Mouse (Mus musculus) midbrain, embryonic 13.5 days (tissue): ENCODE data around the gene Hdx. TPM values are rescaled to one million over a fixed set of nuclear protein-coding genes. Genes with fewer than 3 reads are reported as not detected.

Source experiments
- ATAC-seq: fragments of 200-750 bp; cut with Nextera tagmentation; 2 replicates; pipeline ENCODE4 v1.8.0; 2017; ENCODE audit warnings: mild to moderate bottlenecking, moderate TSS enrichment, moderate library complexity
- H3K27ac ChIP-seq: fragments of 300-500 bp; sonication (generic); 2 replicates; pipeline ENCODE4 v1.5.1; 2015; ENCODE audit warnings: inconsistent platforms, mild to moderate bottlenecking, moderate library complexity
- H3K27me3 ChIP-seq: fragments of 300-500 bp; sonication (generic); 2 replicates; pipeline ENCODE4 v1.6.1; 2015; ENCODE audit warnings: mild to moderate bottlenecking, inconsistent platforms
- H3K36me3 ChIP-seq: fragments of 300-500 bp; sonication (generic); 2 replicates; pipeline ENCODE4 v1.6.1; 2015; ENCODE audit warnings: mild to moderate bottlenecking, inconsistent platforms
- H3K4me1 ChIP-seq: fragments of 300-500 bp; sonication (generic); replicated peaks from 2 replicates; pipeline ENCODE4 v1.6.1; 2015; ENCODE audit warnings: inconsistent platforms
- H3K4me2 ChIP-seq: fragments of 300-500 bp; sonication (generic); replicated peaks from 2 replicates; pipeline ENCODE4 v1.6.1; 2015; ENCODE audit warnings: moderate library complexity, mild to moderate bottlenecking, inconsistent platforms
- H3K4me3 ChIP-seq: fragments of 300-500 bp; sonication (generic); replicated peaks from 2 replicates; pipeline ENCODE4 v1.5.1; 2015; ENCODE audit warnings: mild to moderate bottlenecking, inconsistent platforms
- H3K9ac ChIP-seq: fragments of 300-500 bp; sonication (generic); replicated peaks from 2 replicates; pipeline ENCODE4 v1.6.1; 2015; ENCODE audit warnings: mild to moderate bottlenecking, inconsistent platforms
- H3K9me3 ChIP-seq: fragments of 300-500 bp; sonication (generic); 2 replicates; pipeline ENCODE4 v1.6.1; 2016; ENCODE audit warnings: mild to moderate bottlenecking, inconsistent platforms
- WGBS: fragments of 180-500 bp; shearing (Covaris S2); methylation state at CpG from one replicate; pipeline ENCODE4 v1.1.7; 2015; 5-methylcytosine and 5-hydroxymethylcytosine counted together
- polyA plus RNA-seq: library from polyadenylated mRNA; unstranded; fragments of >200 nt; fragmentation: Nextera tagmentation; extraction: Ambion mirVana; gene quantifications from 2 replicates; pipeline ENCODE4 v1.2.1, GENCODE M21; 2015

The Hdx gene
- polyA plus RNA-seq, result 2.1 TPM in 2 replicates

DNA sequence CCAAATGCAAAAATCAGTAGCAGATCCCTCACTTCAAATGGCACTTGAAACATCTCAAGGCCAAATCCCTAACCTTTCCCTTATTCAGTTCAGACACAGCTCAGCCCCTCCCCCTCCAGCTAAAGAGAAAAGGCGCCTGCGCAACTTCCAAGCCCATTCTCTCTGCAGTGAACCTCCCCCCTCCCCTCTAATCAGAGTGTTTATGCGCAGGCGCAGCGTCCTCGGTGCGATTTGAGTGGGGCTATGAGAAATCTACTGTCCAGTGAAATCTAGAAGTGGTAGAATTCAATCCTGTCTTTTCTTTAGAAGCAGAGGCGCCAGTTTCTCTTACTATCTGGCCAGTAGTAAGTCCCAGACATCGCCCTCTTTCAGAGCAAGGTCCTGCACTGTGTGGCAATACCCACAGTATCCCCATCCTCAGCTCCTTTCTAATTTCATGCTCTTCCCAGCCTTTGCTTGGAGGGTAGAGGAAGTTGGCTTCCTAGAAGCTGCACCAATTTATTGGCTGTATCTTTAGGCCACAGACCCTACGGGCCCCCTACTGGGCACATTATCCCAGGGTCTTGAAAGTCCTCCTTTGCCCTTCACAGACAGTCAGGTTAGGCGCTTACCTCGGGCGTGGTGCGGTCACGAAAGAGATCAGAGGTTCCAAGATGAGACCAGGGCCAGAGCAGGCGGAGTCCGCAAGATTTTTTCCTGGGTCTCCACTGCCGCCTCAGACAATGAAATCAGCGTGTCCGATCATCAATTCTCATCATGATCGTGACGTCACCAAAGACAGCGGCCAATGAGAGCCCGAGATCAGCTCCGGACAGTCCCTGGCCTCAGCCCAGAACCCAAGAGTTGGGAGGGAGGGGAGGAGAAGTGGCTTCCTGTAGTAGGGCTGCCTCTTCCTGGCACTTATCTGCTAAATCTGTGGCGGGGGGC, at the start of gene Hdx:
Hdx (minus strand) TSS at position 724 of the 927 bp plus-strand sequence.
- peak within 1 kb of the TSS; percentile 67 for H3K9ac ChIP-seq
- H3K27ac ChIP-seq, result peak within 1 kb of the TSS; percentile 80
- no peaks in the 10 kb centered on the region for H3K4me1 ChIP-seq
- peak within 1 kb of the TSS; percentile 51 for H3K4me2 ChIP-seq
- peak within 1 kb of the TSS; percentile 54 for H3K4me3 ChIP-seq
- H3K9me3 ChIP-seq, result no peaks in the 10 kb centered on the region
- H3K27me3 ChIP-seq, result no peaks in the 10 kb centered on the region
- H3K36me3 ChIP-seq, result no peaks in the 10 kb centered on the region
- 26% methylated on average over 26 of the region's 26 CpGs for WGBS
- peak; percentile 96 for ATAC-seq

DNA sequence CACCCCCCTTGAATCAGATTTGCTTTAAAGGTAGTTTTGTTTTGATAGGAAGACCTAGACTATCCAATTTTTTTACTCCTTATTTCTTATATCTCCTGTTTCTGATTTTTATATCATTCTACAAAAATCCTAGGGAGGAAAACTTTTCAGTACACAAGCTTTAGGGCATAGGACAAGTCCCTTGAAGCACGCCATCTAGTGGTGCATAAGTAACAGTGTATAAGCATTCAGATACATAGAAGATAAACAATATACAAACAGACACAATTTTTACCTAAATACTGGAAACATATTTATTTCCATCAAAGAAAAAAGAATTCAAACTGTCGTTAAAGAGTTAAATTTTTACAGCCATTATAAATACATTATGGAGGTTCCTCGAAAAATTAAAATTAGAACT, 11.2 kb downstream of the Hdx start:
- no peaks in the 10 kb centered on the region for H3K4me1 ChIP-seq
- no peaks in the 10 kb centered on the region for H3K36me3 ChIP-seq
- no peak overlapping the region for H3K4me3 ChIP-seq
- ATAC-seq, result no peak
- WGBS, result 57% methylated on average over 3 of the region's 3 CpGs
- no peak overlapping the region for H3K27ac ChIP-seq
- no peak overlapping the region for H3K9ac ChIP-seq
- no peaks in the 10 kb centered on the region for H3K27me3 ChIP-seq
- no peak overlapping the region for H3K4me2 ChIP-seq
- H3K9me3 ChIP-seq, result no peaks in the 10 kb centered on the region

DNA sequence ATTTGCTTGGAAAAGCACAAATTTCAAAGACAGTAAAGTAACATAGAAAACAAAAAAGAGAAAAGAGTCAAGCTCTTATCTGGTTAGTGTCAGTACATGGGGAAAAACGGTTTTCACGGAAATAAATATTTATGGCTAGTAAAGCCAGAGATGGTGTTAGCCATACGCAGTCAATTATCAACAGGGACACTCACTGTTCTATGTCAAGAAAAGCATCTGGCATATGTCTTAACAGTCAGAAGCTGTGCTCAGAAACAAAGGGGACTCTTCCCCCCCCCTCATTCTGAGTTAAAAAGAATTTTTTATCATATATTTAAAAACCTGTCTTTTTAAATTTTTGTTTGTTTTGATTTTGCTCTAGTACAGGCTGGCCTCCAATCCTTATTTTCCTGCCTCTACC, 25.2 kb downstream of the Hdx start:
- Histone ChIP-seq H3K9me3 (no peaks in the 10 kb centered on the region), H3K27ac (no peak overlapping the region), H3K36me3 (no peaks in the 10 kb centered on the region), H3K9ac (no peak overlapping the region), H3K4me3 (no peak overlapping the region), H3K27me3 (no peaks in the 10 kb centered on the region), H3K4me1 (no peaks in the 10 kb centered on the region), H3K4me2 (no peak overlapping the region)
- WGBS, result 52% methylated on average over 3 of the region's 3 CpGs
- no peak for ATAC-seq

DNA sequence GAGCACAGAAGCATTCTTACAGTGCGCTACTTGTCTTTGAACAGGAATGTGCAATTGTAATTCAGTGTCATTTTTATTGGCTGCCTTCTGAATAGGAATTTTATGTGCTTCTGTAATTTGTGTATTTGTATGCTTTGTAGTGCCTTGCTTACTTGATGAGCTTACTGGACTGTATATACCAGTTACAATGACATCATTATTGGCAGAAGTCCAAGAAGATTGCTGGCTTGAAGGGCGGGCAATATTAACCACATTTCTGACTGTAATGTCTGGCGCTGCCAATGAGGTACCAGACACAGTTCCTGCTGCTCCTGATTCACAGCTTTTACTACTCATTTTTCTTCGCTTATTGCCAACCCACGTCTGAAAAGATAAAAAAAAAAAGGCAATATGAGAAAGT, 36.5 kb downstream of the Hdx start:
- H3K9me3 ChIP-seq, result no peaks in the 10 kb centered on the region
- no peaks in the 10 kb centered on the region for H3K4me1 ChIP-seq
- no peak overlapping the region for H3K4me3 ChIP-seq
- no peak overlapping the region for H3K27ac ChIP-seq
- H3K9ac ChIP-seq, result no peak overlapping the region
- WGBS, result 72% methylated on average over 5 of the region's 5 CpGs
- H3K4me2 ChIP-seq, result no peak overlapping the region
- no peak for ATAC-seq
- no peaks in the 10 kb centered on the region for H3K36me3 ChIP-seq
- no peaks in the 10 kb centered on the region for H3K27me3 ChIP-seq

DNA sequence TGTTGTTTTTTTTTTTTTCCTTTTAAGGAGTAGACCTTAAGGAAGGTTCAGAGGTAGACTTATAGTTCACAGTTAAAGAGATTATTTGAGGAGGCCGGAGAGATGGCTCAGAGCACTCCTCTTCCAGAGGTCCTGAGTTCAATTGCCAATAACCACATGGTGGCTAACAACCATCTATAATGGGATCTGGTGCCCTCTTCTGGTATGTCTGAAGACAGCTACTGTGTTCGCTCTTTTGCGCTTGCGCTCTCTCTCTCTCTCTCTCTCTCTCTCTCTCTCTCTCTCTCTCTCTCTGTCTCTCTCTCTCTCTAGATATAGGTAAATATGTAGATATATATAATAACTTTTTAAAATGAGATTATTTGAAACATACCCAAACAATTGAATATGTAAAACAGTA, 38.2 kb downstream of the Hdx start:
- H3K4me1 ChIP-seq, result no peaks in the 10 kb centered on the region
- H3K4me2 ChIP-seq, result no peak overlapping the region
- no peak overlapping the region for H3K9ac ChIP-seq
- no peaks in the 10 kb centered on the region for H3K9me3 ChIP-seq
- H3K27ac ChIP-seq, result no peak overlapping the region
- H3K4me3 ChIP-seq, result no peak overlapping the region
- ATAC-seq, result no peak
- H3K36me3 ChIP-seq, result no peaks in the 10 kb centered on the region
- WGBS, result 88% methylated on average over 4 of the region's 4 CpGs
- no peaks in the 10 kb centered on the region for H3K27me3 ChIP-seq

DNA sequence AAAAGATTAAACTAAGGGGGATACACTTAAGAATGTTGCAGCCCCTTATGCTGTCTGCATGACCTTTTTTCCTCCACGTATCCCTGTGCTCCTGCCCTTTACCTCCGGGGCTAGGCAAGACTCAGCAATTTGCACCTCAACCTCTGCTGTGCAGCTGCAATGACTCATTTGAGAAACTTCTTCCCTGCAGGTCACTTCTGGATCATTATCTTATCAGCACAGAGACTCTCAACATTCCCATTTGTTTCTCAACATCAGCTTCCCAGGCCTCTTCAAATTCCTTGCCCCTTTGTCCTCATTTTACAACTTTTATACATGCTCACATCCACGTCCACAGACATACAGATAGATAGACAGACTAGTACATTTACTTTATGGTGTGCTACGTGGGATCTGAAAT, 51.9 kb downstream of the Hdx start:
- ATAC-seq, result no peak
- WGBS, result 79% methylated on average over 4 of the region's 4 CpGs

DNA sequence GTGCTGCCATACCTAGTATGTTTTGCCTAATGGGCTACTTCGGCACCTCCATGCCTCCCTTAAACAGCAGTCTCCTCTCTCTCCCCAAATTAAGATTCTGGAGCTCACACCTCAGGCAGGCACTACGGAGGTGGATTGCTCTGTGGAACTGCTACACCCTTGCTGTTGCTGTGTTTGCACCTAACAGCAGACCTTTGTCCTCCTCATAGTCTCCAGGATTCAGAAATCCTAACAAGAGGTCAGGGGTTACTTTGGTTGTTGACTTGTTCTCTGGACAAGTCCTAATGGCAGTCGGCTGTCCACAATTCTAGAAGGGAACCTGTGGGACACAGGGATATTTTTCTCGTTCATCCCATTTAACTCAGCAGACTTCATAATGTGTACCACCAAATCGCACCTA, 56.3 kb downstream of the Hdx start:
- WGBS, result 92% methylated on average over 5 of the region's 5 CpGs
- no peaks in the 10 kb centered on the region for H3K9me3 ChIP-seq

More for the DNA sequence above, 51.9 kb downstream of the Hdx start:
- Histone ChIP-seq H3K27me3 (no peaks in the 10 kb centered on the region), H3K9me3 (no peaks in the 10 kb centered on the region), H3K27ac (no peak overlapping the region), H3K4me3 (no peak overlapping the region), H3K4me2 (no peak overlapping the region), H3K9ac (no peak overlapping the region), H3K36me3 (no peaks in the 10 kb centered on the region), H3K4me1 (no peaks in the 10 kb centered on the region)

DNA sequence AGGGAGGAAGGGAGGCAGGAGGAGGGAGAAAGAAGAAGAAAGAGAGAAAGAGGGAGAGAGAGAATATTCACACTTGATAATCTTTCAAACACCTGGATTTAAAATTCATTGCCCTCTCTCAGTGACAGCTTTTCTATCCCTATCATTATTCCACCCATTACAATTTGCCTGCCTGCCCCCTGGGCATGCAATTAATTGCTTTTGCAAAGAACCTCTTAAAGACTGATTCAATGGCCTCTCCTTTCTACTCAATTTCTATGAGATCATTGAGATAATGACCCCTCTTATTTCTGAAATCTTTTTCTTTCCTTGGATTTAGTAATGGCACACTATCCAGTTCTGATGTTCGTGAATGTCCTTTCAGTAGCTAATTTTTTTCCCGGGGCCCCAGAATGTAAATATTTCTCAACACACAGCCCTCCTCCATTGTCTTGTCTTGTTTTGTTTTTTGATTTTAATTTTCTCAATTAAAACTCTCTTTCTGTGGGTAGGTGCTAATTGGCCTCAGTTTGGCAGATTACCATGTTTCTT, 99.2 kb downstream of the Hdx start:
- no peaks in the 10 kb centered on the region for H3K9me3 ChIP-seq
- H3K9ac ChIP-seq, result no peak overlapping the region
- no peak for ATAC-seq
- no peak overlapping the region for H3K27ac ChIP-seq
- no peaks in the 10 kb centered on the region for H3K36me3 ChIP-seq
- 61% methylated on average over 2 of the region's 2 CpGs for WGBS
- no peak overlapping the region for H3K4me2 ChIP-seq
- H3K4me3 ChIP-seq, result no peak overlapping the region
- H3K27me3 ChIP-seq, result no peaks in the 10 kb centered on the region
- no peaks in the 10 kb centered on the region for H3K4me1 ChIP-seq

More for the DNA sequence above, 56.3 kb downstream of the Hdx start:
- Histone ChIP-seq H3K4me1 (no peaks in the 10 kb centered on the region), H3K36me3 (no peaks in the 10 kb centered on the region), H3K4me2 (no peak overlapping the region), H3K27ac (no peak overlapping the region), H3K9ac (no peak overlapping the region), H3K4me3 (no peak overlapping the region), H3K27me3 (no peaks in the 10 kb centered on the region)
- ATAC-seq, result no peak

DNA sequence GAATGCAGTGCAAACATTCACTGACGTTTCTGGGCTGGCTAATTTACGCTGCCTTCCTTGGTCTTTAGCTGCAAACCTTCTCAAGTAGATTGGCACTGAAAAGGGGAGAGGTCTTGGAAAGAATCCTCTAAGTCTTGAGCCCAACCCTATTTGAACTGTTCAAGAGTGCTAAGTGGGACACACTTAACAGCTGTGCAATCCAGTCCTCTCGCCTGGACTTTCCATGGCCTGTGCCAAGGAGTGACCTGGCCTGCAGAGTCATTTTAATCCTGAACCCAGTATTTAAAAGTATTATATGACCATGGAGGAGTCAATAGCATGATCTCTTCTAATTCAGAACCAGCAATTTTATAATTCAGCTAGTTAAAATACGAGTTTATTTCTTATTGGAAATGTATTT, 109.3 kb downstream of the Hdx start:
- H3K4me3 ChIP-seq, result no peak overlapping the region
- no peak overlapping the region for H3K4me2 ChIP-seq
- no peak overlapping the region for H3K27ac ChIP-seq
- H3K9me3 ChIP-seq, result no peaks in the 10 kb centered on the region
- 75% methylated on average over 4 of the region's 4 CpGs for WGBS
- no peak overlapping the region for H3K9ac ChIP-seq
- no peaks in the 10 kb centered on the region for H3K36me3 ChIP-seq
- ATAC-seq, result no peak
- no peaks in the 10 kb centered on the region for H3K4me1 ChIP-seq
- H3K27me3 ChIP-seq, result no peaks in the 10 kb centered on the region

DNA sequence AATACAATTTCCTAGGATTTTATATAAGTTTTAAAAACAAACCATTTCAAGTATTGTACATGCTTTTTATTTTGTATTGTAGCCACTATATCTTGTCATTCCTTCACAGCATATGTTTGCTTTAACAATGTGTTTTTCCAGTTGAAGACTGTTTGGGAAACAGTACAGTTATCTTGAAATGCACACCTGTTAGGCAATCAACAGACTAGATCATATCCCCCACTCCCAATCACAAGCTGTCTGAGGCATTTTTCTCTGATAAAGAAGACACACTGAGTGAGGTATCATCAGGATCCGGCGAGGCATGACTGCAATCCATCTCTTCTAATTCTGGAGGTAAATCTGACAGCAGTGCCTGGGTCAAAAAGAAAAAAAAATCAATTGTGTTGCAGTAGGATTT, 119.8 kb downstream of the Hdx start:
- H3K9me3 ChIP-seq, result no peaks in the 10 kb centered on the region
- no peak overlapping the region for H3K9ac ChIP-seq
- ATAC-seq, result no peak
- no peak overlapping the region for H3K27ac ChIP-seq
- H3K36me3 ChIP-seq, result no peaks in the 10 kb centered on the region
- H3K4me1 ChIP-seq, result no peaks in the 10 kb centered on the region
- H3K4me3 ChIP-seq, result no peak overlapping the region
- no peak overlapping the region for H3K4me2 ChIP-seq
- 92% methylated on average over 2 of the region's 2 CpGs for WGBS
- no peaks in the 10 kb centered on the region for H3K27me3 ChIP-seq

DNA sequence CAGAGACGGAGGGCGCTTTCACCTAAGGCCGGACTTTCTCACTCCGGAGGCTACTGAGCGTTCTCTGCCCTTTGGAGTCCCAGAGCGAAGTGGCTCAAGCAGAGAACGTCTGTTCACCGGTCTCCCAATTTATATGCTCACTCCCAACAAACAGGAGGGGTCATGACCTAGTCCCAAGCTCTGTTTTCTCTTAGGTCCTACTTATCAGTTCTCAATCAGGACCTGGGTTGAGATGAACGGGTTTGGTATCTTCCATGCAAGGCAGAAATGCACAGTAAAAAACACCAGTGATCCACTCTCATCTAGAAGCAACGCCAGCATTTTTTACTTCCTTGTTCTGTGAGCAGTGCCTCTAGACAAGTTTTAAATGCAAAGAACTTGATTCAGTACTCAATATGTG, 159.0 kb downstream of the Hdx start, which contains the start of gene Rps6ka6:
Rps6ka6 (minus strand) TSS at position 101 of the 400 bp plus-strand sequence.
- Histone ChIP-seq H3K9ac (no peak within 1 kb of the TSS), H3K4me1 (no peaks in the 10 kb centered on the region), H3K36me3 (no peaks in the 10 kb centered on the region), H3K4me2 (no peak within 1 kb of the TSS), H3K4me3 (no peak within 1 kb of the TSS), H3K27me3 (no peaks in the 10 kb centered on the region), H3K9me3 (no peaks in the 10 kb centered on the region), H3K27ac (no peak within 1 kb of the TSS)
- WGBS, result 72% methylated on average over 10 of the region's 10 CpGs
- ATAC-seq, result no peak
